Mouse (Mus musculus): Measurements from ENCODE around the gene Ubac2. TPM values are rescaled to one million over a fixed set of nuclear protein-coding genes. Genes with fewer than 3 reads are reported as not detected.
"Not testable (repeated sequence)": the region's sequence is repeated elsewhere in the genome, so short reads cannot be mapped to it uniquely, and the experiment has no call there.

Ubac2 gene
- total and polyA plus RNA-seq, 3 experiments, result 25.0 to 50.8 (median 37.2) TPM

DNA sequence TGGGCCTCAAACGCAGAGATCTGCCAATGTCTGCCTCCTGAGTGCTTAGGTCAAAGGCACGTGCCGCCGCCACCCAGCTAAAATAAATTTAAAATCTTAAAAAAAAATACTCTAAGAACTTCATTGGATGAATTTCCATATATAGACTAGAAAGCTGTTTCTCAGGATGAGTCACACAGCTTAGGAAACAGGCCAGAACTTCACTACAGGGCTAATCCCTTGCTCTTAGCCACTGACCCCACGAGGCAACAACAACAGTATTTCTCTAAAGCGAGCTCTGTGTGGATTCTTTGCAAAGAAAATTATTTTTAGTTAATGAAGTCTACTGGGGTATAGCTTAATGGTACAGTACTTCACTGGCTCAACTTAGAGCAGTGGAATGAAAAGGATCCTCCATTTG is 183.0 kb downstream of the Ubac2 start:
- ATAC-seq (ENCODE audit: extremely low read depth, insufficient number of reproducible peaks, low FRiP score, poor library complexity, severe bottlenecking) (no peak), DNase-seq (ENCODE audit: low spot score) (no peak)
- Histone ChIP-seq H3K4me1 (ENCODE audit: insufficient read depth, low read depth, low read length) (peaks cover 53% of the 10 kb centered on the region), H3K27me3 (ENCODE audit: insufficient read depth, low read length) (peaks cover 23% of the 10 kb centered on the region), H3K36me3 (replicated peaks) (no peaks in the 10 kb centered on the region), H3K4me3 (ENCODE audit: low read depth, low read length) (no peak overlapping the region), H3K9me3 (replicated peaks) (no peaks in the 10 kb centered on the region)
- TF ChIP-seq TAL1 (conservative IDR thresholded peaks at IDR 0.05; ENCODE audit: low read depth, low read length) (no peak), POLR2AphosphoS5 (IDR thresholded peaks at IDR 0.05; ENCODE audit: insufficient replicate concordance, low read depth, low read length) (no peak), CTCF (IDR thresholded peaks at IDR 0.05; ENCODE audit: low read depth, low read length) (no peak), GATA2 (IDR thresholded peaks at IDR 0.05; ENCODE audit: borderline replicate concordance, low read depth, low read length) (no peak), GATA1 (IDR thresholded peaks at IDR 0.05; ENCODE audit: borderline replicate concordance, low read length) (no peak)

DNA sequence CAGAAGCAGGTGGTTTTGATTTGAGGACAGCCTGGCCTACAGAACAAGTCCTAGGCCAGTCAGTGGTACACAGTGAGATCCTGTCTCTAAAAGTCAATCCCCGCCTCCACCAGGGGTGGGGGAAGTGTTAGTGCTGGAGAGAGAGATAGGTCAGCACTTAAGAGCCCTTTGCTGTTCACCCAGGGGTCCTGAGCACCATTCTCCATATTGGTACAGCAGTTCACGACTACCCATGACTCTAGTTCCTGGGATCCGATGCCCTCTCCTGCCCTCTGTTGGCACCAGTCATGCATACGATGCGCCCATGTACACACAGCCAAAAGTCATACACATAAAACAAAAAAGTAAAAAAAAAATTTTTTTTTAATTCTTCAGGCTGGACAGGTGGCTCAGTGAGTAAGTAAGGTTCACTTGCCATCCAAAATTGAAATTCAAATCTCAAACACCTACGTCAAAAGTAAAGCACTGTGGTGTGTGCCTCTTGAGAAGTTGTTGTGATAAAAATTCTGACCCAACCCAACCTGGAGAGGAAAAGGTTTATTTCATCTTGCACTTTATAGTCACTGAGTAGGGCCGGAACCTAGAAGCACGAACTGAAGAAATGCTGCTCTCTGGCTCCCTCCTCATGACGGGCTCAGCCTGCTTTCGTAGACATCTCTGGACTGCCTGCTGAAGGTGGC is 184.1 kb downstream of the Ubac2 start:
- TF ChIP-seq CTCF (IDR thresholded peaks at IDR 0.05; ENCODE audit: low read depth, low read length) (no peak), GATA2 (IDR thresholded peaks at IDR 0.05; ENCODE audit: borderline replicate concordance, low read depth, low read length) (no peak), POLR2AphosphoS5 (IDR thresholded peaks at IDR 0.05; ENCODE audit: insufficient replicate concordance, low read depth, low read length) (no peak), GATA1 (IDR thresholded peaks at IDR 0.05; ENCODE audit: borderline replicate concordance, low read length) (no peak), TAL1 (conservative IDR thresholded peaks at IDR 0.05; ENCODE audit: low read depth, low read length) (no peak)
- no peak for ATAC-seq (ENCODE audit: extremely low read depth, insufficient number of reproducible peaks, low FRiP score, poor library complexity, severe bottlenecking)
- Histone ChIP-seq H3K9me3 (replicated peaks) (no peaks in the 10 kb centered on the region), H3K36me3 (replicated peaks) (no peaks in the 10 kb centered on the region), H3K4me3 (ENCODE audit: low read depth, low read length) (no peak overlapping the region), H3K4me1 (ENCODE audit: insufficient read depth, low read depth, low read length) (peaks cover 50% of the 10 kb centered on the region), H3K27me3 (ENCODE audit: insufficient read depth, low read length) (peaks cover 21% of the 10 kb centered on the region)
- DNase-seq (ENCODE audit: low spot score), result no peak

DNA sequence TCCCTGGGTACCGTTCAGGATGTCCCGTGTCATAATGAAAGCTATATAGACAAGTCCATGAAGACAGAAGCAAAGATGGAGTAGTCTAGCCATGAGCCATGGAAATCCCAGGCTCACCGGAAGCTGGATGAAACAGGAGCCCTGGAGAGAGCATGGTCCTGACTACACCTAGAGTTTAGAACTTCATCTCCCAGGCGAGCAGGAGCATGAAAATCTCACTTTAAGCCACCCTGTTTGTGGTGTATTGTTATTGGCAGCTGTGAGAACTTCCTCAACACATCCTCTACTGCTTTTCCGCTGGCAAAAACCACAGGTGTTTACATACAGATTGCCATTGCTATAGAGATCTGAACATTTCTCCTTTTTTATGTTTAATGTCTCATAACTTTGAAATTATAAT is 185.2 kb downstream of the Ubac2 start:
- Histone ChIP-seq H3K9me3 (replicated peaks) (no peaks in the 10 kb centered on the region), H3K4me3 (ENCODE audit: low read depth, low read length) (no peak overlapping the region), H3K27me3 (ENCODE audit: insufficient read depth, low read length) (peaks cover 28% of the 10 kb centered on the region), H3K4me1 (ENCODE audit: insufficient read depth, low read depth, low read length) (peaks cover 46% of the 10 kb centered on the region), H3K36me3 (replicated peaks) (no peaks in the 10 kb centered on the region)
- TF ChIP-seq GATA1 (IDR thresholded peaks at IDR 0.05; ENCODE audit: borderline replicate concordance, low read length) (no peak), GATA2 (IDR thresholded peaks at IDR 0.05; ENCODE audit: borderline replicate concordance, low read depth, low read length) (no peak), CTCF (IDR thresholded peaks at IDR 0.05; ENCODE audit: low read depth, low read length) (no peak), POLR2AphosphoS5 (IDR thresholded peaks at IDR 0.05; ENCODE audit: insufficient replicate concordance, low read depth, low read length) (no peak), TAL1 (conservative IDR thresholded peaks at IDR 0.05; ENCODE audit: low read depth, low read length) (no peak)
- DNase-seq (ENCODE audit: low spot score), result no peak
- ATAC-seq (ENCODE audit: extremely low read depth, insufficient number of reproducible peaks, low FRiP score, poor library complexity, severe bottlenecking), result no peak

DNA sequence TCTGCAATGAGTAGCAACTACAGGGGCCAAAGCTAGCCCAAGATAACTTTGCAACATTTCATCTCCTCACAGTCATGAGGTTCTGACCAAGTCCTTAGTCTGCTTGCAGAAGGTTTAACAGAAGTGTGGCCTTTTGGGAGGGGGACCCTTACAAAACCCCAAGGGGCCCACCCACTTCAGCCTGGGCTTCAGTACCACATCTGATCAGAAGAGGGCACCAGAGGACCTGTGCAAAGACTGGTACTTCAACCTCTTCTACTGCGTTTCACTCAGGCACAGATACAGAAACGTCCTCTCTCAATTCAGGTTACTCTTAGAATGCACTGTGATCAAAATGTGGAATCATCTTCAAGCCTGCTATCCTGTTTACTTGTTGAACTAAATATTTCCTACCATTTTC is 186.1 kb downstream of the Ubac2 start:
- peaks cover 41% of the 10 kb centered on the region for H3K4me1 ChIP-seq (ENCODE audit: insufficient read depth, low read depth, low read length)
- H3K9me3 ChIP-seq (replicated peaks), result no peaks in the 10 kb centered on the region
- TF ChIP-seq TAL1 (conservative IDR thresholded peaks at IDR 0.05; ENCODE audit: low read depth, low read length) (no peak), GATA1 (IDR thresholded peaks at IDR 0.05; ENCODE audit: borderline replicate concordance, low read length) (no peak), GATA2 (IDR thresholded peaks at IDR 0.05; ENCODE audit: borderline replicate concordance, low read depth, low read length) (no peak), POLR2AphosphoS5 (IDR thresholded peaks at IDR 0.05; ENCODE audit: insufficient replicate concordance, low read depth, low read length) (no peak), CTCF (IDR thresholded peaks at IDR 0.05; ENCODE audit: low read depth, low read length) (peak; percentile 95)
- ATAC-seq (ENCODE audit: extremely low read depth, insufficient number of reproducible peaks, low FRiP score, poor library complexity, severe bottlenecking), result peak; percentile 56
- peaks cover 37% of the 10 kb centered on the region for H3K27me3 ChIP-seq (ENCODE audit: insufficient read depth, low read length)
- H3K4me3 ChIP-seq (ENCODE audit: low read depth, low read length), result no peak overlapping the region
- DNase-seq (ENCODE audit: low spot score), result no peak
- no peaks in the 10 kb centered on the region for H3K36me3 ChIP-seq (replicated peaks)

DNA sequence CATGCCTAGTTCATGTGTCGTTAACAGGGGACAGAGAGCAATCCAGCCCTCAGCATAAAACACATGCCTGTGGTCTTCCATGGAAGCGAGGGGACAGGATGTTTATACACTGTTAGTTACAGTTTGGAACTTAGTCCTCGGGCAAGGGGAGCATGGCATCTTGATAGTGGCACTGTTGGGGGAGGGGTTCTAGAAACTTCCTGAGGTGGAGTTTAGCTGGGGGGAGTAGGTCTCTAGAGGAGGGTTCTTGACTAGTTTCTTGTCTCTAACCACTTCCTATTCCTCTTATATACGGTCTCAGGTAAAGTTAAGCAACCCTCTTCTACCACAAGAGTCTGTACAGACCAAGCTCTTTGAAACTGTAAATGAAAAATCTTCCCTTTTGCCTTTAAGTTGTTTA is 187.8 kb downstream of the Ubac2 start:
- H3K4me3 ChIP-seq (ENCODE audit: low read depth, low read length), result no peak overlapping the region
- no peak for TF ChIP-seq POLR2AphosphoS5 (IDR thresholded peaks at IDR 0.05; ENCODE audit: insufficient replicate concordance, low read depth, low read length)
- TF ChIP-seq CTCF (IDR thresholded peaks at IDR 0.05; ENCODE audit: low read depth, low read length), result no peak
- TF ChIP-seq GATA1 (IDR thresholded peaks at IDR 0.05; ENCODE audit: borderline replicate concordance, low read length), result no peak
- no peak for TF ChIP-seq TAL1 (conservative IDR thresholded peaks at IDR 0.05; ENCODE audit: low read depth, low read length)
- no peak for TF ChIP-seq GATA2 (IDR thresholded peaks at IDR 0.05; ENCODE audit: borderline replicate concordance, low read depth, low read length)
- H3K27me3 ChIP-seq (ENCODE audit: insufficient read depth, low read length), result peaks cover 52% of the 10 kb centered on the region
- ATAC-seq (ENCODE audit: extremely low read depth, insufficient number of reproducible peaks, low FRiP score, poor library complexity, severe bottlenecking), result no peak
- no peaks in the 10 kb centered on the region for H3K36me3 ChIP-seq (replicated peaks)
- DNase-seq (ENCODE audit: low spot score), result no peak
- H3K9me3 ChIP-seq (replicated peaks), result no peaks in the 10 kb centered on the region
- H3K4me1 ChIP-seq (ENCODE audit: insufficient read depth, low read depth, low read length), result peaks cover 34% of the 10 kb centered on the region

DNA sequence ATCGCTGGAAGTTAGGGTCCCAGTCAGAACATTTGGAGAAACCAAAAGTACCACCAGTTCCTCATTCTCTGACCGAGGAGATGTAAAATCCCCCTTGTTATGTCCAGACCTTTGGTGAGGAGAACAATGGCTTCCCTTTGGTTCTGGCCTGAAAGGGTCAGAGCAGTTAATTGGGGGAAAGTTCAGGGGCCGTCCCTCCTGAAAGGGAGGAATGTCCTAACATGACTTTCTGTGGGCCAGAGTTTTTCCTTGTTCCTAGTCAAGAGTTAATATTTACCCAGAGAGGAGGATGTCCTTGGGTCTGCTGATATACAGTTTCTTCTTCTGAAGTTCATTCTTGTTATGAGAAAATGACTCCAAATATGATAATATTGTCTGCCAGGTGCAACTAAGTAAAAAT is 189.6 kb downstream of the Ubac2 start:
- H3K27me3 ChIP-seq (ENCODE audit: insufficient read depth, low read length), result peaks cover 57% of the 10 kb centered on the region
- not testable (repeated sequence) for H3K9me3 ChIP-seq (replicated peaks); H3K36me3 ChIP-seq (replicated peaks); H3K4me3 ChIP-seq (ENCODE audit: low read depth, low read length); DNase-seq (ENCODE audit: low spot score); ATAC-seq (ENCODE audit: extremely low read depth, insufficient number of reproducible peaks, low FRiP score, poor library complexity, severe bottlenecking)
- H3K4me1 ChIP-seq (ENCODE audit: insufficient read depth, low read depth, low read length), result peaks cover 30% of the 10 kb centered on the region
